Mouse (Mus musculus): ENCODE results near the gene Ndufs6. TPM values are rescaled to one million over a fixed set of nuclear protein-coding genes. Genes with fewer than 3 reads are reported as not detected.

Ndufs6 gene
- polyA plus RNA-seq, 1 experiment from 2014 or later = 333 TPM

- 87% methylated on average over 5 of the region's 5 CpGs for WGBS
- no peak for ATAC-seq
- H3K27ac ChIP-seq (ENCODE audit: low read length) = no peak overlapping the region
These were observed 29.0 kb downstream of the Ndufs6 start for GRCm38 (mm10) chr13:73299322-73299721.

GRCm38 (mm10) chr13:73298717-73299116, 29.6 kb downstream of the Ndufs6 start:
- Histone ChIP-seq H3K27ac (ENCODE audit: low read length) (no peak overlapping the region), H3K36me3 (ENCODE audit: insufficient read depth, low read length) (no peaks in the 10 kb centered on the region), H3K4me1 (ENCODE audit: insufficient read depth, low read depth, low read length) (no peaks in the 10 kb centered on the region), H3K9ac (replicated peaks; ENCODE audit: low read depth) (no peak overlapping the region), H3K9me3 (ENCODE audit: low read length) (no peaks in the 10 kb centered on the region), H3K4me3 (ENCODE audit: low read depth, low read length) (no peak overlapping the region), H3K27me3 (replicated peaks; ENCODE audit: insufficient read depth, low read length) (no peaks in the 10 kb centered on the region), H3K4me2 (replicated peaks; ENCODE audit: low read depth, low read length) (no peak overlapping the region)
- no peak for DNase-seq (ENCODE audit: low spot score)
- TF ChIP-seq EP300 (IDR thresholded peaks at IDR 0.05) (no peak), CTCF (IDR thresholded peaks at IDR 0.05) (no peak)
- ATAC-seq = no peak
- 61% methylated on average over 4 of the region's 4 CpGs for WGBS

More at GRCm38 (mm10) chr13:73299322-73299721, 29.0 kb downstream of the Ndufs6 start:
- Histone ChIP-seq H3K36me3 (ENCODE audit: insufficient read depth, low read length) (no peaks in the 10 kb centered on the region), H3K4me3 (ENCODE audit: low read depth, low read length) (no peak overlapping the region), H3K4me1 (ENCODE audit: insufficient read depth, low read depth, low read length) (no peaks in the 10 kb centered on the region), H3K9ac (replicated peaks; ENCODE audit: low read depth) (no peak overlapping the region), H3K9me3 (ENCODE audit: low read length) (no peaks in the 10 kb centered on the region), H3K27me3 (replicated peaks; ENCODE audit: insufficient read depth, low read length) (no peaks in the 10 kb centered on the region), H3K4me2 (replicated peaks; ENCODE audit: low read depth, low read length) (no peak overlapping the region)
- no peak for DNase-seq (ENCODE audit: low spot score)
- no peak for TF ChIP-seq CTCF (IDR thresholded peaks at IDR 0.05)
- TF ChIP-seq EP300 (IDR thresholded peaks at IDR 0.05) = no peak

GRCm38 (mm10) chr13:73291102-73291501, 37.2 kb downstream of the Ndufs6 start:
- Histone ChIP-seq H3K4me2 (replicated peaks; ENCODE audit: low read depth, low read length) (no peak overlapping the region), H3K9me3 (ENCODE audit: low read length) (no peaks in the 10 kb centered on the region), H3K4me3 (ENCODE audit: low read depth, low read length) (no peak overlapping the region), H3K27ac (ENCODE audit: low read length) (no peak overlapping the region), H3K36me3 (ENCODE audit: insufficient read depth, low read length) (no peaks in the 10 kb centered on the region), H3K9ac (replicated peaks; ENCODE audit: low read depth) (no peak overlapping the region), H3K27me3 (replicated peaks; ENCODE audit: insufficient read depth, low read length) (no peaks in the 10 kb centered on the region), H3K4me1 (ENCODE audit: insufficient read depth, low read depth, low read length) (no peaks in the 10 kb centered on the region)
- DNase-seq (ENCODE audit: low spot score) (no peak), ATAC-seq (no peak)
- TF ChIP-seq EP300 (IDR thresholded peaks at IDR 0.05) (no peak), CTCF (IDR thresholded peaks at IDR 0.05) (no peak)
- WGBS = 9% methylated on average over 2 of the region's 2 CpGs

GRCm38 (mm10) chr13:73290206-73290605, 38.1 kb downstream of the Ndufs6 start:
- H3K36me3 ChIP-seq (ENCODE audit: insufficient read depth, low read length) = no peaks in the 10 kb centered on the region
- 60% methylated on average over 6 of the region's 6 CpGs for WGBS
- DNase-seq (ENCODE audit: low spot score) (peak; percentile 66), ATAC-seq (peak; percentile 80)
- no peaks in the 10 kb centered on the region for H3K27me3 ChIP-seq (replicated peaks; ENCODE audit: insufficient read depth, low read length)
- H3K9ac ChIP-seq (replicated peaks; ENCODE audit: low read depth) = no peak overlapping the region
- no peak overlapping the region for H3K4me3 ChIP-seq (ENCODE audit: low read depth, low read length)
- H3K27ac ChIP-seq (ENCODE audit: low read length) = no peak overlapping the region
- TF ChIP-seq CTCF (IDR thresholded peaks at IDR 0.05) (no peak), EP300 (IDR thresholded peaks at IDR 0.05) (no peak)
- no peaks in the 10 kb centered on the region for H3K4me1 ChIP-seq (ENCODE audit: insufficient read depth, low read depth, low read length)
- H3K4me2 ChIP-seq (replicated peaks; ENCODE audit: low read depth, low read length) = no peak overlapping the region
- no peaks in the 10 kb centered on the region for H3K9me3 ChIP-seq (ENCODE audit: low read length)

DNA sequence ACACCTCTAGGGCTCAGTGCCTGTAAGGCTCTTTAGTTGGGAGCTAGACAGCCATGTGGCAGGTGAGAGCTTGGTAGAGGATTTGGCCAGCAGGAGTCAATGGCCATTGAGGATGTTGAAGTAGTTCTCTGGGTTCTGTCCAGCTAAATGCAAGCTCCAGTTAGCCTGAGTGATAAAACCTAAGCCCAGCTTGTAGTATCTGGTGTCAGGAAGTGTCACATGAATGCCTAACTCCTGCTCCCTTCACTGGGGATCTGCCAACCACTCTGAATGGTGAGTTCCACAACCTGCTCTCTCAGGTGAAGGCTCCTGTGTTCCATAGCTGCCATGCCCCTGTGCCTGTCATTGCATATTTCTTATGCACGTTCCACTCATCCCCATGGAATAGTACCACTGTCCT, 44.8 kb downstream of the Ndufs6 start:
- Histone ChIP-seq H3K9me3 (ENCODE audit: low read length) (no peaks in the 10 kb centered on the region), H3K27ac (ENCODE audit: low read length) (no peak overlapping the region), H3K4me2 (replicated peaks; ENCODE audit: low read depth, low read length) (no peak overlapping the region), H3K27me3 (replicated peaks; ENCODE audit: insufficient read depth, low read length) (no peaks in the 10 kb centered on the region), H3K4me1 (ENCODE audit: insufficient read depth, low read depth, low read length) (no peaks in the 10 kb centered on the region), H3K9ac (replicated peaks; ENCODE audit: low read depth) (no peak overlapping the region), H3K36me3 (ENCODE audit: insufficient read depth, low read length) (no peaks in the 10 kb centered on the region), H3K4me3 (ENCODE audit: low read depth, low read length) (no peak overlapping the region)
- TF ChIP-seq EP300 (IDR thresholded peaks at IDR 0.05) (no peak), CTCF (IDR thresholded peaks at IDR 0.05) (no peak)
- no peak for DNase-seq (ENCODE audit: low spot score)
- 92% methylated on average over 1 of the region's 1 CpGs for WGBS
- no peak for ATAC-seq

DNA sequence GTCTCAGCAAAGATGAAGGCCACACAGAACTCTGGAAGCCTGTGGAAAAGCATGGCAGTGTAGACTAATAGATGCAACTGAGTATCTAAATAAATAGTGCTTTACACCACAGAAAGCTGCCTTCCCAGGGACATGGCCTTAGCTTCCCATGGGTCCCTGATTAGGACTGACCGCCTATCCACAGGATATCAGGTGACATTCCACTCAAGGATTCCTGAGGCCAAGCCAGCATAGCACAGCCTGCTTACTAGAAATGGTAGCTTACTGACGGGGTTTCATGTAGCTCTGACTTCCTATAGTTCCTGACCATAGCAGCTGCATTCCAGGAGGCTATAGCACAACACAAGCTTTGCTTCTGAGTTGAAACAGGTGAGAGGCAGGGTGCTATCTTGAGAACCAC, 45.9 kb downstream of the Ndufs6 start:
- no peaks in the 10 kb centered on the region for H3K36me3 ChIP-seq (ENCODE audit: insufficient read depth, low read length)
- no peak overlapping the region for H3K9ac ChIP-seq (replicated peaks; ENCODE audit: low read depth)
- no peaks in the 10 kb centered on the region for H3K27me3 ChIP-seq (replicated peaks; ENCODE audit: insufficient read depth, low read length)
- H3K4me2 ChIP-seq (replicated peaks; ENCODE audit: low read depth, low read length) = no peak overlapping the region
- no peak for ATAC-seq
- DNase-seq (ENCODE audit: low spot score) = no peak
- 60% methylated on average over 2 of the region's 2 CpGs for WGBS
- no peak for TF ChIP-seq EP300 (IDR thresholded peaks at IDR 0.05)
- no peak for TF ChIP-seq CTCF (IDR thresholded peaks at IDR 0.05)
- no peaks in the 10 kb centered on the region for H3K4me1 ChIP-seq (ENCODE audit: insufficient read depth, low read depth, low read length)
- no peak overlapping the region for H3K27ac ChIP-seq (ENCODE audit: low read length)
- no peak overlapping the region for H3K4me3 ChIP-seq (ENCODE audit: low read depth, low read length)
- no peaks in the 10 kb centered on the region for H3K9me3 ChIP-seq (ENCODE audit: low read length)

DNA sequence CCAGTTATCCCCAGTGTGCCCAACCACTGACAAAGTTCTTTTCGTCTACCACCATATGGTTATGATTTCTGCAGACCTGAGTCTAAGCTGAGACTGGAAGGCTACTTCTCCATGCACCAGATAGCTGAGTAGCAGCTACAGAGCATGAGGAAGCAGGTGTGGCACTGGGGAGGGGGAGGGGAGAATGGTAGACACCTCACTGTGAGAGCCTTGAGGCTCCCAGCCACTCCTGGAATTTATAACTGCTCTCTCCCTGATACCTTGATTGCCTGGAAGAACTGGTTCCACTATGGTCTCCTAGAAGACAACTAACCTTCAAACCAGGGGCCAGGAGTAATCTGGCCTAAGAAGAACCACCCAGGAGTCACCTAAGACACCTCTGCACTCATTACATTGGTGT, 49.1 kb downstream of the Ndufs6 start:
- 68% methylated on average over 1 of the region's 1 CpGs for WGBS
- no peak overlapping the region for H3K4me3 ChIP-seq (ENCODE audit: low read depth, low read length)
- no peaks in the 10 kb centered on the region for H3K36me3 ChIP-seq (ENCODE audit: insufficient read depth, low read length)
- ATAC-seq (no peak), DNase-seq (ENCODE audit: low spot score) (no peak)
- H3K27ac ChIP-seq (ENCODE audit: low read length) = no peak overlapping the region
- TF ChIP-seq CTCF (IDR thresholded peaks at IDR 0.05) = no peak
- no peak for TF ChIP-seq EP300 (IDR thresholded peaks at IDR 0.05)
- H3K9ac ChIP-seq (replicated peaks; ENCODE audit: low read depth) = no peak overlapping the region
- no peaks in the 10 kb centered on the region for H3K9me3 ChIP-seq (ENCODE audit: low read length)
- 0 out of 2 replicates have a peak, but pooled peaks cover under 1% of the 10 kb centered on the region for H3K27me3 ChIP-seq (replicated peaks; ENCODE audit: insufficient read depth, low read length)
- no peaks in the 10 kb centered on the region for H3K4me1 ChIP-seq (ENCODE audit: insufficient read depth, low read depth, low read length)
- no peak overlapping the region for H3K4me2 ChIP-seq (replicated peaks; ENCODE audit: low read depth, low read length)
